Mouse (Mus musculus): Measurements from ENCODE around the gene Man1c1.
A peak's percentile ranks its signal among the peaks of the same experiment; 100 is the strongest.

Gene Man1c1

DNA sequence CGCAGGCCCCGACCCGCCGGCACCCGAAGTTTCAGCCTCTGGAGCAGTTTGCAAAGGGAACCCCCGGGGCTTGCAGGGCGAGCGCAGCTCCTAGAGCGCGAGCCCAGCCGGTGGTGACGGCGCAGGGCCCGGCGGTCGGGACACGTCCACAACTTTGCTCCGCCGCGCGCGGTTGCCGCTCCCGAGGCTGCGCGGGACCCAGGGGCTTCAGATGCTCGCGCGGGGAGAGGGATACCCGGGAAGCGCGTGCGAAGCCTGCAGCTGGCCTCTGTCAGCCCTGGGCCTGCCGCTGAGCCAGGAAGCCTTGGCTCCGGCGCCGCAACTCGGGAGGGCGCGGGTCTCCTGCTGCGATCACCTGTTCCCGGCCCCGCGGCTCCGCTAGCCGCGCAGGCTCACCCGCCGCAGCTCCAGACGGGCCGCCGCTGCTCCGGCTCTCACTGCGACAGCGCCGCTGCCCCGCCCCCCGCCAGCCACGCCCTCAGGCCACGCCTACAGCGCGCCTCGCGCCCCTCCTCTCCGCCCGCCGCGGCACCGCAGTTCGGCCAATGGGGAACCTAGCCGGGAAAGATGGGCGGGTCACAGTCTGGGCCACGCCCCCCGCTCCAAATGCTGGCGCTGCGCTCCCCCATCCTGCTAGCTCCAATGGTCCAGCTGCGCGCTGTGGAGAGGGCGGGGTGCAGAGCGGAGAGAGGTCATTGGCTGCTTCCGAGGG, at the start of gene Man1c1:
Gene Man1c1 (minus strand): TSS at position 456 of the 712 bp plus-strand sequence.
- peak; percentile 77 for ATAC-seq (ENCODE audit: insufficient number of reproducible peaks, low FRiP score, low TSS enrichment)

DNA sequence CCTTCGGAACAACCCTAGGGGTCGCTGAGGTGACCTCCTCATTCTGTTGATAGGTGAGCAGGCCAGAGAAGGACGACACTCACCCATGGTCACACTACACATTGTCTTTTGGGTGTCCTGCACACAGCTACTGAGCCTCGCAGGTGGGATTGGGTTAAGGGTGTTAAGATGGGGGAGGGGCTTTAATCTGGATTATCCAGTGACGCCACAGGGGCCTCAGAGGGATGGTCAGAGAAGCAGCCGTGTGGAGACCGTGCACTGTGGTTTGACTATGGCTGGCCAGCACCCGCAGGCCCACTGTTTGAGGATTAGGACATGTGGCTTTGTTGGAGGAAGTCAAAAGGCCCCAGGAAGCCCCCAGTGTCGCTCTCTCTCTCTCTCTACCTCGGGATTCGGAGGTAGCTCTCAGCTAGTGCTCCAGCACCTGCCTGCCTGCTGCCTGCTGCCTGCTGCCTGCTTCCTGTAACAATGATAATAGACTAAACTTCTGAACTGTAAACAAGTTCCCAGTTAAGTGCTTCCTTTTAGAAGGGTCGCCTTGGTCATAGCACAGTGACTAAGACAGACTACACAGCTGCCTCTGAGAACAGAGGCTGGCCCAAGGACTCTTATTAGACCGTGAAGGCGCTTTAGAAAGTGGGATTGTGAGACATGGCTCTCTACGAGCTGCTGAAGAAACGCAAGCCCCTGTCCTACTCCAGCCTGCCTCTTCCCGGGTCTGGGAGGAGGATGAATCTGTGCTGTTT, 49.6 kb upstream of the Man1c1 start:
- no peak for ATAC-seq (ENCODE audit: insufficient number of reproducible peaks, low FRiP score, low TSS enrichment)

- ATAC-seq (ENCODE audit: insufficient number of reproducible peaks, low FRiP score, low TSS enrichment) = no peak
These were observed 48.9 kb upstream of the Man1c1 start for GRCm38 (mm10) chr4:134752911-134753426.

DNA sequence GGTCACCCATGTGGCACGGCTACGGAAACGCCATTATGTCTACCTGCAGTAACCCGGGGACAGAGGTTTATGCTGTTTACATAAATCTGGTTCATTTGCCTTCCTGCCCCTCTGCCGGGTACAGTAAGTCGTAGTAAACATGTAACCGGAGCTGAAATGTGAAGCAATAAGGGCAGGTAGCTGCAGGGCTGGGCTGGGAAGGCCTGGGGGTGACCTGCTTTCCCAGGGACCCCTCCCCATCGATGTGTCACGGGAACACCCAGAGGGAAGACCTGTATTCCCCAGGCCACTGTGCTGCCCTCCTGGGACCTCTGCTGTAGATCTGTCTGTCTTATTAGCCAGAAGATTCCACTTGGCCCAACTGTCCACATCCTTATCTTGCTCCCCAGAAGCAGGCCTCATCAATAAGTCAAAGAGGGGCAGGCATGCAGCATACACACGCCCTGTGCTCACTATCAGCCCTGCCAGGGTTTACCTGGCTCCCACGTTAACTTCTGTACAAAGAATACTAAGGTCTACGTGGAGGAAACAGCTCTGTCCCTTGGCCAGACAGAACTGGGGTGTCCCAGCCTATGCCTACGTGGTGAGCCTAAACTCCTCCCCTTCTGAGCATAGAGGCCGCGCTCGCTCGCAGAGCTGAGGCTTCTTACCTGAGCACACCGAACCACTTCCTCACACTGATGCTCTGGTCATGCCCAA, 47.7 kb upstream of the Man1c1 start:
- no peak for ATAC-seq (ENCODE audit: insufficient number of reproducible peaks, low FRiP score, low TSS enrichment)

DNA sequence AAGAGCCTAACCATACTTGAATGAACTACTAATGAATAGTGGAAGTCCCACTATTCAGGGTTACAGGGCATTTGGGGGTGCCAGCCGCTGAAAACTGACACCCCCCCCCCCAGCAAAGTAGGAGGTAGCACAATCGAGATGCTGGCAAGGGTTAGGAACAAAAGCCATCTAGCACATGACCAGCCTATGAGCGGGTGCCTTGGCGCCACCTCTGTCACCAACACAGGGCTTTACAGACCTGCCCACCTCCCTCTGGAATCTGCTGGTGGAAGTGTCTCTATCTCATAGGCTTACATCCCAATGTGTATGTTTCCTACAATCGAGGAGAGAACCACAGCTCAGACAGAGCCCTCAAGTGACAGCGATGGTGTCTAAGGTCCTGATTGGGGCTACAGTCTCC, 46.7 kb upstream of the Man1c1 start:
- no peak for ATAC-seq (ENCODE audit: insufficient number of reproducible peaks, low FRiP score, low TSS enrichment)

- no peak for ATAC-seq (ENCODE audit: insufficient number of reproducible peaks, low FRiP score, low TSS enrichment)
These were observed 46.2 kb upstream of the Man1c1 start for GRCm38 (mm10) chr4:134750263-134750662.

DNA sequence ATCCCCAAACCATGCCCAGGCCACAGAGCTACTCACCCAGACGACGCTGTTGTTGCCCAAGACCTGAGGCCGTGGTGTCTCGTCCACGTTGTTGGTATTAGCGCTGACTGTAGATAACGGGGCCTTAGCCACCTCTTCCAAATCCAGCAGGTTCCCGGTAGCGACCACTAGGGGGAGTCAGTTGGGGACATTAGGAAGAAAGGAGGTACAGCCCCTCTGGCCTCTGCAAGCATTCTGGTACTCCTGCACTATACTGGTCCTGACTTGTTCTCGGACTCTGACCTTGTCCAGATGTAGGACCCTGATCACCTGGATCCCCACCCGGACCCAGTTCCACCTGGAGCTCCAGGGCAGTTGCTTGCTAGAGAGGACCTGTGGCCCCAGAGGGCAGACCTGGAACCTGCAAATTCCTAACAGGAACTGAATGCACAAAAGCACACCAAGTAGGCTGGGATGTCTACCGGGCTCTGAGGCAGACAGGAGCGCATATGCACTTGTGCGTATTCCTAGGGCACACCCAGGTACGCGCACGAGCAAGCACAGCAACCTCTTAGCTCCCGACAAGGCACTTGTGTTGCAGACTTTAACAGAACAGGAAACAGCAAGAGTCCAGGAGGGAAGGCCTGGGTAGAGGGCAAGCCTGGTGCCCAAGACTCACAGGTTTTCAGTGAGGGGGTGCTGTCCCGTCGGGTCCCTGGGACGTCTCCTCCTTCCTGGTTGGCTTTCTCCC, 45.4 kb upstream of the Man1c1 start:
- ATAC-seq (ENCODE audit: insufficient number of reproducible peaks, low FRiP score, low TSS enrichment) = no peak

DNA sequence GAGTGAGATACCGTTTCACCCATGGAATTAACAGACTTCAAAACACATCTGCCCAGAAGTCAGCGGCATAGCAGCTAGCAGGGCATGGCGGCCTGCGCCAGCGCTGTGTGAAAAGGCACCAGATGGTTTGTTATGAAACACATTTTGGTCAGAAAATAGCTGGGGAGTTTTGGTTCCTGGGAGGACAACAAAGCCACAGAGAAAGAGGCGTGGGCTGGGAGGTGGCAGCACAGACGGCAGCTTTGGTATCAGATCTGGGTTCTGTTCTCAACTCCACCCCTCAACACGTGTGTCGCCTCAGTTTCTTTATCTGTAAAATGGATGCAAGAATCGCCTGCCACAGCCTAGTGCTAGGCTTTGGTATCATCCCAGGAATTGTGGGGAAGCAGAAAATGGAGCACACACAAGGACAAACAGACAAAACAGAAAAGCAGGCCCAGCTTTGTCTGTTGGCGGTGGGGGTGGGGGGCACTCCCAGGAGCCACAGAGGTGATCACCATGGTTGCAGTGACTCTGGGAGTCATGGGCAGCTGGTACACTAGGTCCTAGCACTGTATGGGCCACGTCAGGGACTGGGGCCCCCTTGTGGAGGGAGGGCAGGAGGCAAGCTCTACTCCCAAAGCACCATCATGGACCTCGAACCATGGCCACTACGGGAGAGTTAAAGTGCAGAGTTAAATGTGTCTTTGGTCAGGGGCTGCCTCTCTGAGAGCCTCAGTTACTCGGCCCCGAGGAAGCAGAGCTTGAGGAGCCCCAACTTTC, 42.0 kb upstream of the Man1c1 start:
- no peak for ATAC-seq (ENCODE audit: insufficient number of reproducible peaks, low FRiP score, low TSS enrichment)

DNA sequence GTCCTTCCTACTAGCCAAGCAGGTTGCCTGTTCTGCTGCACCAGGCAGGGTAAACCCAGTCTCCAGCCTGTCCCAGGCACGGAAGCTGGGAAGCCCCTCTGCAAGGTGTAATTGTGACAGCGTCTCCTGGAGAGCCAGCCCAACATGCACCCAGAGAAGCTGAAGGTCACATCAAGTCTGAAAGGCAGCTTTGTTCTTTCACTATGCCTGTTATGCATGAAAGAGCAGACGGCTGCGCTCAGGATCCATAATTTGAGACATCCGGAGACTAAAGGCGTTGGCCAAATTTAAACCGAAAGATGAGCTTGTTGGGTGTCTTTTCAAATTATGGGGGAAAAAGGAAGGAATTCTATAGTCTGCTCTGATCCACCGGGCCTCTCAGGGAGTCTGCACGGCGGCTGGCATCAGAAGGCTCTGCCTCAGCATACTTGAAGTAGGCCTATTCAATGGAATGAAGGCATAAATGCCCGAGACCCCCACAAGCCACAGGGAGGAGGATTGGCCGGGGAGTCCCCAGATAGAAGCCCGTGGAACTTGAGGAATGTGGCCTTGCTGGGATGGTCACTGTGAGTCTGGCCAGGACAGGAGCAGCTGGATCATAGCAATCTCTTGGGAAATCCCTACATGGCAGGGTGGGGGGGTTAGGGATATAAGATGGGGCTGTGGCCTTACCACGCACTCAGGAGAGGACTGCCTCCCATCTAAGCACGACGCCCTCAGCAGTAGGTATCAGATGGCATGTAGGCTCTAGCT, 40.0 kb upstream of the Man1c1 start:
- no peak for ATAC-seq (ENCODE audit: insufficient number of reproducible peaks, low FRiP score, low TSS enrichment)

DNA sequence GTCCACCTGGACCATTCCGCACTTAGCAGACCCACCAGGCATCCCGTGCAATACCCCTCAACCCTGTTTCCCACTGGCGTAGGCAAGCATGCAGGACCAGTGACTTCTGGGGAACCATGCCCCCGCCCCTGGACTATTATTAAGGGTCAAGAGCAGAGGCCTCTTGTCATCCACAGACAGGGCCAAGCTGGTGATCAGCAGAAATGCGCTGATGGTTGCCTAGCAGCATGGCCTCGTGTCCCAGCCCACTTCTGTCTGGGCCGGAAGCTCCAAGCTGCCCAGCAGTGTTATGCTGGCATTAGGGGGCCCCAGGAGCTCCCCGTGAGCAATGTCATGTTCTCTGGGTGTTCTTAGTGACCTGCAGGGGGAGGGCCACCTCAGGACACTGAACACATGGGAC, 37.9 kb upstream of the Man1c1 start:
- ATAC-seq (ENCODE audit: insufficient number of reproducible peaks, low FRiP score, low TSS enrichment) = no peak

DNA sequence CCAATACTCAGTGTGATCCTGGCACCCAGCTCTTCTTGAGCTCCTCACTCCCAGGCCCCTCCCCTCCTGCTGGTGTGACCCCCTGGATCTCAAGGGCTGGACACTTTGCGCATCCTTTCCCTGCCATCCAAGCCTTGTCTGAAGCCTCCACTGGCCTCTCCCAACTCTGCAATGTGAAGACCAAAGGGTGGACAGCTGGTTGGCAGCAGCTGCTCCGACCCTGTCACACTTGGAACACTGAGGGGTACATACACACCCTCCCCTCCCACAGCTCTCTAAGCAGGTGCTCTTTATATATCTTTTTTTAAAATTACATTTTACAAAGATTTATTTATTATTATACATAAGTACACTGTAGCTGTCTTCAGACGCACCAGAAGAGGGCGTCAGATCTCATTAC, 36.1 kb upstream of the Man1c1 start:
- ATAC-seq (ENCODE audit: insufficient number of reproducible peaks, low FRiP score, low TSS enrichment) = no peak

GRCm38 (mm10) chr4:134739530-134739929, 35.4 kb upstream of the Man1c1 start:
- no peak for ATAC-seq (ENCODE audit: insufficient number of reproducible peaks, low FRiP score, low TSS enrichment)

DNA sequence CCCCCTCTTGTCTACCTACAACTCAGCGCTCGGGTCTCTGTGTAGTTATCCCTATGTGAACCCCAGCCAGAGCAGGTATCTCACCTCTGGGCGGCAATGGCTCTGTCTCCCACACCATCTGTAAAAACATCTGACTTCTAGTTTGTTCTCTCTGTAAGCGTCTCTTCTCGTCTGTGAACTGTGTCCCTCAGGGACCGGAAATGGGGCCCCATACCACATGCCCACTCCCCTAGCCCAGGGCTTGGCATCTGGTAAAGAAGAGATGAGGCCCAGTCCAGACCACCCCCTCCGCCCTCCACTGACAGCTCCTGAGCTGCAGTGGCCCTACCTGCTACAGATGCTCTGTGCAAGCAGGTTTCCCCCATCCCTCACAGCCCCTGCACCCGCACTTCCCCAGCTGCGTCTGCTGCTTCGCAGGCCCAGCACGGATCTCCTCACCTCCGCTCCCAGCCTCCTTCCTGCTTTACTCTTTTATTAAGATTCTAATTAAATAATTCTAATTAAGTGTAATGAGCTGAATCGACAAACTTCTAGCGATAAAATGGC, 33.3 kb upstream of the Man1c1 start:
- ATAC-seq (ENCODE audit: insufficient number of reproducible peaks, low FRiP score, low TSS enrichment) = no peak

DNA sequence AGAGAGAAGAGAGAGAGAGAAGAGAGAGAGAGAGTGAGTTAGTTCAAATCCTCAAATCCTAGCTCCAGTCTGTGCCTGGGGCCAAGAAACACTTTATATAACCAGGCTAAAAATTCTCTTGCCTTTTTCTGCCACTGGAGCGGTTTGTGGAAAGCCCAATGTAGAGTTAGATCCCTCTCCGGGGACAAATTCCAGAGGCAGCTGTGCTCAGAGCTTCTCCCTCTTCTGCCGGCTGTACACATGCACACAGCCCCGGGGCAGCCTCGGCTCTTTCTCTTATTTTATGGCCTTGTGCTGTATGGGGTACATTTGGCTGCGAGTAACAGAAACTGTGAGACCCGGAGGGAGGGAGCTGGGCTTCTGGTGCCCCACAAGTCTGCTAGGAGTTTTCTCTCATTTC, 32.1 kb upstream of the Man1c1 start:
- no peak for ATAC-seq (ENCODE audit: insufficient number of reproducible peaks, low FRiP score, low TSS enrichment)

- no peak for ATAC-seq (ENCODE audit: insufficient number of reproducible peaks, low FRiP score, low TSS enrichment)
These were observed 30.6 kb upstream of the Man1c1 start for GRCm38 (mm10) chr4:134734629-134735081.

DNA sequence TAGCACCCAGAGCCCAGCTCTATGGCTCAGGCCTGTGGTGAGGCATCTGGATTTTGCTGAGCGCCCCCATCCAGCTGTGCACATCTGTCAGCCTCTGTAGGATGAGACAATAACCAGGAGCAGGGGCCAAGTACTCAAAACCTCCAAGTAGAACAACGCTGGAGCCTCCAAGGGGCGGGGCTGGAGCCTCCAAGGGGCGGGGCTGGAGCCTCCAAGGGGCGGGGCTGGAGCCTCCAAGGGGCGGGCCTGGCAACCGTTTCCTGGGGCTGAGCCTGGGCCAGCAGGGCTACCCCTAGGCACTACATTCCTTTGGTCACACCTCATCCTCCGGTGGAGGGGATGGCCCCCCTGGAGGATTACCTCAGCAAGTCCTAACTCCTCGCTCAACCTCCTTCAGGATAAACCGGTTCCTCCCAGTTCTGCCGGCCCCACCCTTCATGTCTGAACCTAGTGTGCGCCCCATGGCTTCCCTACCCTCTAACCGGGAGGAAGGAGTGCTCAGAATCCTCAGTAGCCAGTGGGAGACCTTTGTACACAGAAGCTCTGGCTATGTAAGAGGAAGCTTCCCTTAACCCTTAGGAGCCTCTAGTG, 30.0 kb upstream of the Man1c1 start:
- no peak for ATAC-seq (ENCODE audit: insufficient number of reproducible peaks, low FRiP score, low TSS enrichment)

DNA sequence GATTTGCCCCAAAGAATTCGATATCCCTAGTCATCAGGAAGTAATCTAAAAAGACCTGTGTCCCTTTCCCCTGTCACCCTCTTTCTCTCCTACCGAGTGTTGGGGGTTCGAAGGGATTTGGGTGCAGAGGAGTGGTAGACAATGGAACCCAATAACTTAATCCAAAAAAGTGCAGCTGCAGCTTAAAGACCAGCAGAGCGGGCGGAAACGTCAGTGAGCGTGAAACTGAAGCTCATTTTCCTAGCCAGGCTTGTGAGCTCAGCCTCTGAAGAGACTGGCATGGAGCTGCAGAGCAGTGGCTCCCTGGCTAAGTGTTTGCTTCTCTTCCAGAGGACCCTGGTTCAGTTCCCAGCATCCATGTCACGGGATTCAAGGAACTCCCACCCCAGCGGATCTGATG, 29.3 kb upstream of the Man1c1 start:
- no peak for ATAC-seq (ENCODE audit: insufficient number of reproducible peaks, low FRiP score, low TSS enrichment)

- no peak for ATAC-seq (ENCODE audit: insufficient number of reproducible peaks, low FRiP score, low TSS enrichment)
These were observed 26.0 kb upstream of the Man1c1 start for GRCm38 (mm10) chr4:134730106-134730505.

All from cerebellum, adult (tissue).